Mouse (Mus musculus) erythroblast, embryonic 14.5 days (primary cell): Measurements from ENCODE around the gene Tnfaip8l2. TPM values are rescaled to one million over a fixed set of nuclear protein-coding genes. Genes with fewer than 3 reads are reported as not detected.
"Not testable (repeated sequence)": the region's sequence is repeated elsewhere in the genome, so short reads cannot be mapped to it uniquely, and the experiment has no call there.

Source experiments
- H3K27me3 ChIP-seq: 2 replicates; pipeline ENCODE4 v1.6.1; 2012; ENCODE audit warnings: inconsistent platforms; ENCODE audit not compliant: control insufficient read depth
- H3K36me3 ChIP-seq: 2 replicates; pipeline ENCODE4 v1.6.1; 2012; ENCODE audit warnings: mild to moderate bottlenecking, inconsistent platforms; ENCODE audit not compliant: control insufficient read depth
- H3K4me1 ChIP-seq: 2 replicates; pipeline ENCODE4 v1.6.1; 2012; ENCODE audit warnings: inconsistent platforms; ENCODE audit not compliant: control insufficient read depth
- H3K4me3 ChIP-seq: replicated peaks from 2 replicates; pipeline ENCODE3; 2012; ENCODE audit warnings: moderate library complexity, mild to moderate bottlenecking, inconsistent platforms
- H3K9me3 ChIP-seq: 2 replicates; pipeline ENCODE4 v1.6.1; 2012; ENCODE audit warnings: low read length, inconsistent platforms, mixed read lengths; ENCODE audit not compliant: control insufficient read depth
- GATA1 ChIP-seq: IDR thresholded peaks from 2 replicates; pipeline ENCODE4 v1.6.1; 2012; ENCODE audit warnings: low read length, inconsistent platforms, mixed read lengths
- TAL1 ChIP-seq: IDR thresholded peaks from 3 replicates; pipeline ENCODE4 v1.6.1; 2012; ENCODE audit warnings: low read length, inconsistent platforms, mixed read lengths
- polyA plus RNA-seq: library from polyadenylated mRNA; stranded (reverse); fragments of >175 nt; gene quantifications from 2 replicates; pipeline ENCODE4 v1.2.3, GENCODE M21; 2012

The Tnfaip8l2 gene
- polyA plus RNA-seq, 1 experiment = 0.04 TPM

DNA sequence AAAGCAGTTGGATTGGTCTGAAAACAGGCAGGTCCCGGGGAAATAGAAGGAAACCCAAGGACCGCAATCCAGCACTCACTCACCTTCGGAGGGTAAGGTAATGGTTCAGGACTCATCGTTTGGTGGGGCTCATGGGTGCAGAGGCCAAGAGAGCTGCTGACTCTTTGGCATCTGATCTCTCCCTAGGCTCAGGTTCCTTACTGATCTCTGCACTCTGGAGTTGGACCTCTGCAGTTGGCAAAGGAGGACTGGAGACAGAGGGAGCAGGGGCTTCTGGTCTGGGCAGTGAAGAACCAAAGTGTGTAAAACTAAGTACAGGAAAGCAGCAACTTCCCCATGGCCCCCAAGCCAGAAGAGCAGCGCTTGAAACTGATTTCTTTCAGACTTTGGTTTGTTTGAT, 12.1 kb downstream of the Tnfaip8l2 start:
- Histone ChIP-seq H3K36me3 (peaks cover 54% of the 10 kb centered on the region), H3K9me3 (peaks cover 3% of the 10 kb centered on the region; the same call in 1 of the 2 replicates)
- TF ChIP-seq TAL1 (no peak), GATA1 (no peak)

DNA sequence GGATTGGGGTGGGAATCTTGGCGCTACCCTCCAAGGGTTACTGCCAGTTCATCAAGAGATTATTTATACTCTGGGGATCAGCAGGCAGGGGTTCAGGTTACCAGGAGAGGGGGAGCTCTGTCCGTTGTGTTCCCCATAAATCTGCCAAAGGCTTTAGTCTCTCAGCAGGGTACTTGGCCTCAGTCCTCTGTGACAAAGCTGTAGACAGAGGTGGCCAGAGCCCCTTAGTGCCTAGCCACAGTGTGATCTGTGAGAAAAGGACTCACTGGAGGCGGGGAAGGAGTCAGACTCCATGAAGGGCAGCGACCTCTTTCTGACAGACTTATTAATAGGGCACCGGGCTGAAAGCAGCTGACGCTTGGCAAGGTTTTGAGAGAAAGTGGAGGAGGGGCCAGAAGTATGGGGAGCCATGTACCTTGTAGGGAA, 12.9 kb downstream of the Tnfaip8l2 start:
- H3K9me3 ChIP-seq = peaks cover 3% of the 10 kb centered on the region; the same call in 1 of the 2 replicates
- H3K4me3 ChIP-seq = no peak overlapping the region
- peaks cover 12% of the 10 kb centered on the region for H3K4me1 ChIP-seq
- no peaks in the 10 kb centered on the region for H3K27me3 ChIP-seq
- H3K36me3 ChIP-seq = peaks cover 60% of the 10 kb centered on the region
- TF ChIP-seq GATA1 (no peak), TAL1 (no peak)

More for the DNA sequence above, 12.1 kb downstream of the Tnfaip8l2 start:
- no peaks in the 10 kb centered on the region for H3K27me3 ChIP-seq
- H3K4me3 ChIP-seq = no peak overlapping the region
- H3K4me1 ChIP-seq = peaks cover 15% of the 10 kb centered on the region

DNA sequence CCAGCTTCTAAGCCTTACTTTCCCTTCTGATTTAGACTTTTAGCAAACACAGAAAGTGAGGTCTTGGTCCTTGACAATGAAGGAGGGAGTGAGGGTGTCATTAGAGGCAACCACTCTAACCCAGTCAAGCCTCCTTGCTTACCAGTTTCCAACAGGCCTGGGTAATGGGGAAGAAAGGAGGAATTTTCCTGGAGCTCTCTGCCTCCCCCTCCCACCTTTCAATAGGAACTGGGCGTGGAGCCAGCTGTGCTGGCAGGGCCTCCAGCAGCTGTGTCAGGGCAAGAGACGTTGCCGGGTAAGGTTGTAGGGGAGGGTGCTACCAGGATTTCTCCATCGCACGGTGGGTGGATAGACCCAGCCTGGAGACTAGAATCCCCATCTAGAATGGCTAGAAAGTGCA, 17.2 kb downstream of the Tnfaip8l2 start:
- H3K9me3 ChIP-seq = no peaks in the 10 kb centered on the region
- TF ChIP-seq TAL1 = no peak
- TF ChIP-seq GATA1 = no peak
- peaks cover 74% of the 10 kb centered on the region for H3K36me3 ChIP-seq
- H3K4me3 ChIP-seq = no peak overlapping the region
- H3K4me1 ChIP-seq = 0 out of 2 replicates have a peak, but pooled peaks cover under 1% of the 10 kb centered on the region
- no peaks in the 10 kb centered on the region for H3K27me3 ChIP-seq

DNA sequence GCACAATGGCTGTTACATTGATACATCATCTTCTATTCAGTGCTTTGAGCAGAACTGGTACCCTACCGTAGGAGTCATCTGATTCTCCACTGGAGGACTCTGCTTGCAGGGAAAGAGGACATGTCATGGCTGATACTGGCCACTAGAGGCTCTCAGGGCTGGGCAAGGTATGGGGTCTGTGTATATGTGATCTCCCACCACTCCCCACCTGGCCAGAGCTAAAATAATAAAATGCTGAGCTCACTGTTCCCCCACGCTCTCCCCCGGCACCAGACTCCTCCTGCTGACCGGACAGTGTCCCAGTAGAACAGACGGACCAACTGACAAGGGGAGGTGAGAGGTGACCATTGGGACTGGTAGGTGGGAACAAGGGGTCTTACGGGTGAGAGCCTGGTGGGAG, 17.9 kb downstream of the Tnfaip8l2 start, which contains the start of gene Tmod4:
TSS of gene Tmod4 (plus strand) at position 231 of the 400 bp plus-strand sequence.
- Histone ChIP-seq H3K4me1 (no peaks in the 10 kb centered on the region), H3K9me3 (no peaks in the 10 kb centered on the region), H3K27me3 (no peaks in the 10 kb centered on the region), H3K4me3 (no peak within 1 kb of the TSS), H3K36me3 (peaks cover 74% of the 10 kb centered on the region)
- no peak for TF ChIP-seq GATA1
- TF ChIP-seq TAL1 = no peak

DNA sequence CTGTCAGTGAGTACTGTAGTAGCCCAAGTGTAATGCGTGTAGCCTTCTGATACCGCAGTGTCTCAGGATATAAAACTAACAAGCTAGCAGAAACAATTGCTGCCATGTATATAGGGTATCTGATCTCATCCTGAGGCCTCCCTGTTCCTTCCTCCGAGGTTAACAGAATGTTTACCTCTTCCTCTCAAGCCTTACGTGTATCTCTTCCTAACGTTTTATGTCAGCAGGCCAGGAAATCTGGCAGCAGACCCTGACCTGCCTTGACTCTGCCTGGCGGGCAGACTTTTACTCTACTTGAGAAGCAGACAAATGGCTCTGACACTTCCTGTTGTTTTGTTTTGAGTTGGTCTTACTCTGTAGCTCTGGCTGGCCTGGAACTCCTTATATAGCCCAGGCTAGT, 20.6 kb downstream of the Tnfaip8l2 start:
- H3K4me3 ChIP-seq = no peak overlapping the region
- no peaks in the 10 kb centered on the region for H3K4me1 ChIP-seq
- H3K9me3 ChIP-seq = no peaks in the 10 kb centered on the region
- TF ChIP-seq GATA1 (no peak), TAL1 (no peak)
- no peaks in the 10 kb centered on the region for H3K27me3 ChIP-seq
- peaks cover 73% of the 10 kb centered on the region for H3K36me3 ChIP-seq

DNA sequence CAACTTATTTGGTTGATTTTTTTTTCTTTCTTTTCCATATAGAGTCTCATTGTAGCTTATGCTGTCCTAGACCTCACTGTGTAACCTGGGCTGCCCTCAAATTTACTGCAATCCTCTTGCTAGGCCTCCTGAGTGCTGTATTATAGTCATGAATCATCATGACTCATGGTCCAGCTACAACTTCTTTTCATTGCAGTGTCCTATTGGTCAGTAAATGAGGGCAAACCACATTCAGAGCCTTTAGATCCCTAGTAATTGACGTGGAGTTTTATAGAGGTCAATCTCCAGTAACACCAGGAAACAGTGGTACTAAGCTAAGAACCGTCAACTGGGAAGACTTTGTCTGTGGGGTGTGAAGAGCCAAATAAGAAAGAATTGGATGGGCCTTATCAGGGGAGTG, 24.4 kb downstream of the Tnfaip8l2 start:
- Histone ChIP-seq H3K36me3 (peaks cover 69% of the 10 kb centered on the region), H3K9me3 (no peaks in the 10 kb centered on the region), H3K4me1 (peaks cover 2% of the 10 kb centered on the region; the same call in 1 of the 2 replicates), H3K27me3 (no peaks in the 10 kb centered on the region), H3K4me3 (no peak overlapping the region)
- TF ChIP-seq GATA1 (no peak), TAL1 (no peak)

DNA sequence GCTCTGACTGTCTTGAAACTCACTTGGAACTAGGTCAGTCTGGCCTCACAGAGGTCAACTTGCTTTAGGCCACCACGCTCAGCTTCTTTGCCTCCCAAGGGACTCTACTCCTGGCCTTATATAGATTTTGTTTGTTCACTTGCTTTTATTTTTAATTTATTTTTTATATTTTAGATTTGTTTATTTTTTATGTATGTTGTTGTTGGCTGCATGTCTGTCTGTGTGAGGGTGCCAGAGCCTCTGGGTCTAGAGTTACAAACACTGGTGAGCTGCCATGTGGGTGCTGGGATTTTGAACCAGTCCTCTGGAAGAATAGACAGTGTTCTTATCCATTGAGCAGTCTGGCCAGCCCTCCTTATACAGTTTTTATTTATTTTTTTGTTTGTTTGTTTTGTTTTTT, 29.4 kb downstream of the Tnfaip8l2 start:
- Histone ChIP-seq H3K36me3 (peaks cover 24% of the 10 kb centered on the region), H3K4me3 (peak overlapping the region; percentile 94), H3K9me3 (no peaks in the 10 kb centered on the region), H3K27me3 (no peaks in the 10 kb centered on the region), H3K4me1 (peaks cover 43% of the 10 kb centered on the region)
- TF ChIP-seq TAL1 = no peak
- TF ChIP-seq GATA1 = no peak

DNA sequence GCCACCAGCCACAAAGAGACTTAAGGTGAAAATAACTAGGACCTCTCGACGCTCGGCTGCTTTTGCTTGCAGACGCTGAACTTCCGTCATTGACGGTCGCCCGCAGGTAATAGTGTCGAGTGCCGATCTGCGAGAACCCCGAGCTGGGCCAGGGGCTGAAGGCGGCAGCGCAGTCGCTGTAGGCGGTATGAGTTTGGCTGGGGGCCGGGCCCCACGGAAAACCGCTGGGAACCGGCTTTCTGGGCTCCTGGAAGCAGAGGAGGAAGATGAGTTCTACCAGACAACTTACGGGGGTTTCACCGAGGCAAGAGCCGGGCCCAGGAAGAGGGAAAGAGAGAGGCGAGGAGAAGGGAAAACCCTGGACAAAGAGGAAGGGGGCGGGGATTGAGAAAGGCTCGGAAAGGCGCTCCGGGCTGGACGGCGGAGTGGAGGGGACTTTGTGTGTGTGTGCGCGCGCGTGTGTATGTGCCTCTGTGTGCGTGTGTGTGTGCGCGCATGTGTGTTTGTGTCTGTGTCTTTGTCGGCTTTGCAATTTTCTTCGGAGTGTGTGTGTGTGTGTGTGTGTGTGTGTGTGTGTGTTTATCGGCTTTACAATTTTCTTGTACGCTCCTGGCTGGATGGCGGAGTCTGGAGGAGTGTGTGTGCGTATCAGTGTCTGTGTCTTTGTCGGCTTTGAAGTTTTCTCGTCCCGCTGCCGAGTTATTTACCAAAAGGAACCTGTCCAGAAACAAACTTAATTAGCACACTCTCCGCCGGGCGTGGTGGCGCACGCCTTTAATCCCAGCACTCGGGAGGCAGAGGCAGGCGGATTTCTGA, 31.0 kb downstream of the Tnfaip8l2 start, which contains the start of gene Vps72:
TSS of gene Vps72 (plus strand) at position 112 of the 816 bp plus-strand sequence.
- Histone ChIP-seq H3K4me3 (peak within 1 kb of the TSS; percentile 94), H3K27me3 (no peaks in the 10 kb centered on the region), H3K4me1 (peaks cover 50% of the 10 kb centered on the region), H3K9me3 (no peaks in the 10 kb centered on the region), H3K36me3 (peaks cover 20% of the 10 kb centered on the region)
- no peak for TF ChIP-seq TAL1

DNA sequence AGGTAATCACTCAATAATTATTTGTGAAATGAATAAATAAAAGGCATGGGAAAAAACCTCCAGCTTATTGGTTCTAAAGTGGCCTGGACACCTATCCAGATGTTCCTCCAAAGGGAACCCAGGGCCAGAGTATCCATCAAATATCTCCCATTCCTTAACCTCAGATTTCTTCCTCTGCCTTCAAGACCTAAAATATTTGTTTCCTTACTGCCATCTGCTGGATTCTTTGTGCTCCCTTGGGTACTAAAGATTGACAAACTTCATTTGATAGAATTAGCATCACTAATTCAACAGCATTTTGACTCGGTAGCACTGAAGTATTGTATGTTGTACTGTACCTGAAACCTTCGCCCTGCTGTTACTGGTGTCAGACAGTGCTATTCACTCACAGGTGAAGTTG, 34.3 kb downstream of the Tnfaip8l2 start:
- TF ChIP-seq GATA1 (no peak), TAL1 (no peak)
- no peak overlapping the region for H3K4me3 ChIP-seq
- no peaks in the 10 kb centered on the region for H3K9me3 ChIP-seq
- H3K27me3 ChIP-seq = no peaks in the 10 kb centered on the region
- peaks cover 71% of the 10 kb centered on the region for H3K4me1 ChIP-seq
- H3K36me3 ChIP-seq = peaks cover 12% of the 10 kb centered on the region

DNA sequence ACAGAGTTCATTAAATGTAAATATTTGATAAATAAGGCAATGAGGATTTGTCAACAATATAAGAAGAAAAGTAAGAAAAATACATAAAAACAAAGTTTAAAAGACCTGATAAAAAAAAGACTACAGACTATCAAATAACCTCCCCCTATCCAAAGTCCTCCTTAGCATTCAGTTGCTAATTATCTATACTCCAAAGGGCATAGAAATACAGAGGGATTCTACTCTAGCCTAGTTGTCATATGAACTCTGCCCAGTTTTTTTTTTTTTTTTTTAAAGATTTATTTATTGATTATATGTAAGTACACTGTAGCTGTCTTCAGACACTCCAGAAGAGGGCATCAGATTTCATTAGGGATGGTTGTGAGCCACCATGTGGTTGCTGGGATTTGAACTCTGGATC, 34.9 kb downstream of the Tnfaip8l2 start:
- not testable (repeated sequence) for H3K27me3 ChIP-seq, H3K9me3 ChIP-seq
- Histone ChIP-seq H3K4me3 (peak overlapping the region; percentile 87), H3K36me3 (peaks cover 15% of the 10 kb centered on the region), H3K4me1 (peaks cover 71% of the 10 kb centered on the region)
